Mouse (Mus musculus): ENCODE measurements at regions not wholly inside any gene's neighbourhood (a gene's known extent, or its start where the extent isn't known, plus 50 kb on each side); places are given as distances from the start of the nearest gene placed in this dataset.

GRCm38 (mm10) chr11:63213901-63214425, 85.2 kb downstream of the Pmp22 start:
- no peak for TF ChIP-seq ZC3H11A (IDR thresholded peaks at IDR 0.05; ENCODE audit: borderline replicate concordance, low read depth, low read length)
- TF ChIP-seq CHD2 (IDR thresholded peaks at IDR 0.05; ENCODE audit: low read depth, low read length): no peak
- no peak for TF ChIP-seq HCFC1 (IDR thresholded peaks at IDR 0.05; ENCODE audit: borderline replicate concordance, insufficient read depth, low read length)
- no peak for TF ChIP-seq MAFK (IDR thresholded peaks at IDR 0.05; ENCODE audit: insufficient read depth, low read depth, low read length)

Data from ES-E14 (cell line).